Mouse (Mus musculus) myocyte (in vitro differentiated cells): Measurements from ENCODE around the gene Hoxd12. TPM values are rescaled to one million over a fixed set of nuclear protein-coding genes. Genes with fewer than 3 reads are reported as not detected.

Experiments used
- H3K27me3 ChIP-seq: one replicate; pipeline ENCODE4 v1.6.1; 2011; ENCODE audit not compliant: control insufficient read depth, insufficient read depth, insufficient read length
- H3K36me3 ChIP-seq: one replicate; pipeline ENCODE4 v1.6.1; 2011; ENCODE audit not compliant: control insufficient read depth, insufficient read depth
- H3K4me2 ChIP-seq: one replicate; pipeline ENCODE4 v1.6.1; 2011; ENCODE audit warnings: low read depth, control low read depth
- H3K4me3 ChIP-seq: one replicate; pipeline ENCODE4 v1.5.1; 2011; ENCODE audit warnings: mild to moderate bottlenecking, control low read depth, moderate library complexity
- H3K79me2 ChIP-seq: one replicate; pipeline ENCODE4 v1.6.1; 2011; ENCODE audit not compliant: control insufficient read depth, insufficient read depth
- H3ac ChIP-seq: one replicate; pipeline ENCODE4 v1.6.1; 2011; ENCODE audit not compliant: control insufficient read depth, insufficient read length
- CEBPB ChIP-seq: IDR thresholded peaks from 2 replicates; pipeline ENCODE4 v1.6.1; 2011; ENCODE audit warnings: mild to moderate bottlenecking, moderate library complexity; ENCODE audit not compliant: poor library complexity, insufficient read depth, severe bottlenecking
- E2F4 ChIP-seq: IDR thresholded peaks from one replicate; pipeline ENCODE4 v1.6.1; 2011; ENCODE audit warnings: mild to moderate bottlenecking, control low read depth, moderate library complexity; ENCODE audit not compliant: insufficient read depth
- MAX ChIP-seq: IDR thresholded peaks from one replicate; pipeline ENCODE4 v1.6.1; 2011; ENCODE audit warnings: low read depth, mild to moderate bottlenecking, control low read depth
- MYOD1 ChIP-seq, 3 experiments: IDR thresholded peaks; one replicate each; pipeline ENCODE4 v1.6.1; 2011; ENCODE audit warnings: control low read depth in 2 of 3, low read depth in 2 of 3, mild to moderate bottlenecking in 2 of 3, moderate library complexity in 1 of 3; ENCODE audit not compliant: insufficient read length in 2 of 3, control insufficient read depth in 1 of 3
- MYOG ChIP-seq, 3 experiments: IDR thresholded peaks; one replicate each; pipeline ENCODE4 v1.6.1; 2011; ENCODE audit warnings: control low read depth in 2 of 3, low read depth in 2 of 3, mild to moderate bottlenecking in 2 of 3; ENCODE audit not compliant: insufficient read length in 2 of 3, control insufficient read depth in 1 of 3, insufficient read depth in 1 of 3
- POLR2A ChIP-seq: IDR thresholded peaks from one replicate; pipeline ENCODE4 v1.6.1; 2011; ENCODE audit warnings: low read depth, mild to moderate bottlenecking, control low read depth, moderate library complexity; ENCODE audit not compliant: insufficient read length
- POLR2AphosphoS2 ChIP-seq: IDR thresholded peaks from one replicate; pipeline ENCODE4 v1.6.1; 2011; ENCODE audit warnings: low read depth, control low read depth; ENCODE audit not compliant: insufficient read length
- REST ChIP-seq: IDR thresholded peaks from one replicate; pipeline ENCODE4 v1.6.1; 2011; ENCODE audit warnings: mild to moderate bottlenecking, control low read depth, moderate library complexity; ENCODE audit not compliant: insufficient read depth, insufficient read length
- SRF ChIP-seq: IDR thresholded peaks from one replicate; pipeline ENCODE4 v1.6.1; 2011; ENCODE audit warnings: low read depth; ENCODE audit not compliant: control insufficient read depth, insufficient read length
- TCF12 ChIP-seq: IDR thresholded peaks from one replicate; pipeline ENCODE4 v1.6.1; 2011; ENCODE audit warnings: mild to moderate bottlenecking, control low read depth; ENCODE audit not compliant: poor library complexity, insufficient read depth, severe bottlenecking
- TCF3 ChIP-seq: IDR thresholded peaks from one replicate; pipeline ENCODE4 v1.6.1; 2011; ENCODE audit warnings: low read depth, control low read depth; ENCODE audit not compliant: insufficient read length
- USF1 ChIP-seq: IDR thresholded peaks from one replicate; pipeline ENCODE4 v1.6.1; 2011; ENCODE audit warnings: low read depth, mild to moderate bottlenecking, control low read depth, moderate library complexity
- polyA plus RNA-seq: library from polyadenylated mRNA; unstranded; fragments of >200 nt; fragmentation: generic; extraction: Trizol; gene quantifications from one replicate; pipeline ENCODE4 v1.2.1, GENCODE M21; 2012; ENCODE audit warnings: missing spikeins

The Hoxd12 gene
- polyA plus RNA-seq, 1 experiment, result not detected

GRCm38 (mm10) chr2:74673835-74674425 is 883 bp upstream of the Hoxd12 start:
- H3K79me2 ChIP-seq, result no peaks in the 10 kb centered on the region
- H3K36me3 ChIP-seq, result no peaks in the 10 kb centered on the region
- peaks cover 50% of the 10 kb centered on the region for H3K27me3 ChIP-seq
- no peak overlapping the region for H3K4me3 ChIP-seq
- no peak overlapping the region for H3K4me2 ChIP-seq
- TF ChIP-seq MYOD1 (IDR thresholded peaks at IDR 0.05; ENCODE audit: control insufficient read depth in 1 of 3, insufficient read length in 2 of 3, low read depth in 2 of 3), result no peak
- H3ac ChIP-seq, result no peak overlapping the region

GRCm38 (mm10) chr2:74675666-74676282 is 961 bp downstream of the Hoxd12 start:
- Histone ChIP-seq H3ac (no peak overlapping the region), H3K36me3 (no peaks in the 10 kb centered on the region), H3K4me3 (no peak overlapping the region), H3K4me2 (no peak overlapping the region), H3K79me2 (no peaks in the 10 kb centered on the region), H3K27me3 (peaks cover 63% of the 10 kb centered on the region)
- TF ChIP-seq USF1 (no peak), REST (no peak), TCF3 (no peak), POLR2AphosphoS2 (no peak)

- Histone ChIP-seq H3K4me3 (no peak overlapping the region), H3K36me3 (no peaks in the 10 kb centered on the region), H3K4me2 (no peak overlapping the region), H3K79me2 (no peaks in the 10 kb centered on the region), H3K27me3 (peaks cover 69% of the 10 kb centered on the region), H3ac (no peak overlapping the region)
- TF ChIP-seq TCF3, result no peak
- no peak for TF ChIP-seq REST
- no peak for TF ChIP-seq SRF
- no peak for TF ChIP-seq MYOD1 (IDR thresholded peaks at IDR 0.05; ENCODE audit: control insufficient read depth in 1 of 3, insufficient read length in 2 of 3, low read depth in 2 of 3)
- no peak for TF ChIP-seq E2F4
- no peak for TF ChIP-seq TCF12
- no peak for TF ChIP-seq USF1
- no peak for TF ChIP-seq POLR2A
- no peak for TF ChIP-seq MAX
- TF ChIP-seq MYOG (IDR thresholded peaks at IDR 0.05; ENCODE audit: control insufficient read depth in 1 of 3, insufficient read depth in 1 of 3, insufficient read length in 2 of 3, low read depth in 2 of 3), result no peak
- TF ChIP-seq POLR2AphosphoS2, result no peak
- no peak for TF ChIP-seq CEBPB
Observed at GRCm38 (mm10) chr2:74676376-74677052, 1.7 kb downstream of the Hoxd12 start.

DNA sequence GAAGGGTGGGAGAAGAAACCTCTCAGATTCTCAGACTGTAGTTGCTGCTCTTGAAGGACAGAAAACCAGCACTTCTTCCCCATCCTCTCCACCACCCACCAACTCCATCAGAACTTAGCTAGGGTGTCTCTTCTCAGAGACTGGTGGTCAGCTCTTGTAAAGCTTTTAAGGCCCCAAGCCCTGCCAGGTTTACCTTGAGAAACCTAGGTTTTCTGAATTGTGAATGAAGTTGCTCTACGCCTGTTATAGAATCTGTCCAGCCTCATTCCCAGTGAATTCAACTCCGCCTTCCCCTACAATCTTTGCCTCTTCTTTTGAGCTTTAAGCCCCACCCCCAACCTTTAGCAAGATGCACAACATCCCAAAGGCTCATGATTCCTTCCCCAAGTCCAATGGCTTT is 2.3 kb downstream of the Hoxd12 start:
- Histone ChIP-seq H3ac (no peak overlapping the region), H3K79me2 (no peaks in the 10 kb centered on the region), H3K4me2 (no peak overlapping the region), H3K4me3 (no peak overlapping the region), H3K27me3 (peaks cover 75% of the 10 kb centered on the region), H3K36me3 (no peaks in the 10 kb centered on the region)
- TF ChIP-seq TCF12, result no peak
- no peak for TF ChIP-seq MYOG (IDR thresholded peaks at IDR 0.05; ENCODE audit: control insufficient read depth in 1 of 3, insufficient read depth in 1 of 3, insufficient read length in 2 of 3, low read depth in 2 of 3)
- no peak for TF ChIP-seq POLR2A
- TF ChIP-seq USF1, result no peak
- no peak for TF ChIP-seq SRF
- no peak for TF ChIP-seq MAX
- no peak for TF ChIP-seq MYOD1 (IDR thresholded peaks at IDR 0.05; ENCODE audit: control insufficient read depth in 1 of 3, insufficient read length in 2 of 3, low read depth in 2 of 3)
- TF ChIP-seq TCF3, result no peak

- H3K79me2 ChIP-seq, result no peaks in the 10 kb centered on the region
- H3K4me3 ChIP-seq, result no peak within 1 kb of the TSS
- no peak within 1 kb of the TSS for H3K4me2 ChIP-seq
- no peak within 1 kb of the TSS for H3ac ChIP-seq
- TF ChIP-seq MYOD1 (IDR thresholded peaks at IDR 0.05; ENCODE audit: control insufficient read depth in 1 of 3, insufficient read length in 2 of 3, low read depth in 2 of 3) (no peak), REST (no peak), E2F4 (no peak), CEBPB (no peak), TCF3 (no peak), MYOG (IDR thresholded peaks at IDR 0.05; ENCODE audit: control insufficient read depth in 1 of 3, insufficient read depth in 1 of 3, insufficient read length in 2 of 3, low read depth in 2 of 3) (no peak), POLR2AphosphoS2 (no peak), POLR2A (no peak)
- H3K36me3 ChIP-seq, result no peaks in the 10 kb centered on the region
- H3K27me3 ChIP-seq, result peaks cover 76% of the 10 kb centered on the region
Observed at GRCm38 (mm10) chr2:74678891-74679595, 4.2 kb downstream of the Hoxd12 start, which contains the start of gene Hoxd11. Hoxd11 (plus strand) TSS chr2:74679557.
